Mouse (Mus musculus): ENCODE measurements at regions not wholly inside any gene's neighbourhood (a gene's known extent, or its start where the extent isn't known, plus 50 kb on each side); places are given as distances from the start of the nearest gene placed in this dataset.

GRCm38 (mm10) chr8:11970515-11970914 lies 130.2 kb downstream of the Tex29 start:
- no peak for ATAC-seq (replicated peaks; ENCODE audit: insufficient number of reproducible peaks, low FRiP score, low TSS enrichment, poor library complexity, severe bottlenecking)

DNA sequence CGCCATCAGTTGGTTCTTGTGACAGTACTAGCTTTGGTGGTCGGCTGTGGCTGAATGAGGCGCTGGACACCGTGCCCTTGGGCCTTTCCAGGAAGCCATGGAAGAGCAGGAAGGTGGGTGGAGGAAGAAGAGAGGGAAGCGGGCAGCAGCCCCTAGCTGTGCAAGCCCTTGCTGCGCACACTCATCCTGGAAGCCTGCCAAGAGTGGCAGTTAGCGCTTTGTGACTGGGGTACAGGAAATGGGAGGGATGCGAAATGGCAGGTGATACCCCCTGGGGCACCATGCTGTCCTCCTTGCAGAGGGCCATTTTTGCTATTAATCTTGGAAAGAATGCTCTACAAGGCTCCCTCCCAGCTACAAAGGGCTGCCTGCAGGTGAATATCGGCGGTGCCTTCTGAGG lies 133.2 kb downstream of the Tex29 start:
- ATAC-seq (replicated peaks; ENCODE audit: insufficient number of reproducible peaks, low FRiP score, low TSS enrichment, poor library complexity, severe bottlenecking), result no peak

GRCm38 (mm10) chr8:11977121-11977520 lies 136.8 kb downstream of the Tex29 start:
- ATAC-seq (replicated peaks; ENCODE audit: insufficient number of reproducible peaks, low FRiP score, low TSS enrichment, poor library complexity, severe bottlenecking), result no peak

DNA sequence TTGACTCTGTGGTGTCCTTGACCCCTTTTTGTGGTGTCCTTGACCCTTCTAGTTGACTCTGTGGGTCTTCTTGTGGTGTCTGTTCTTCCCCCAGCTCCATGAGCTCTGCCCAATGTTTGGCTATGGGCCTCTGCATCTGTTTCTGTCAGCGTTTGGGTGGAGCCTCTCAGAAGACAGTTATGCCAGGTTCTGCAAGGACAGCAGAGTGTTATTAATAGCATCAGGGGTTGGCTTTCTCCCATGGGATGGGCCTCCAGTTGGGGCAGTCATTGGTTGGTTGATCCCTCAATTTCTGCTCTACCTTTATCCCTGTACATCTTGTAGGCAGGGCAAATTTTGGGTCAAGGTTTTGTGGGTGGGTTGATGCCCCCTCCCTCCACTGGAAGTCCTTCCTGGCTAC lies 138.8 kb downstream of the Tex29 start:
- ATAC-seq (replicated peaks; ENCODE audit: insufficient number of reproducible peaks, low FRiP score, low TSS enrichment, poor library complexity, severe bottlenecking), result no peak

- no peak for ATAC-seq (replicated peaks; ENCODE audit: insufficient number of reproducible peaks, low FRiP score, low TSS enrichment, poor library complexity, severe bottlenecking)
These were observed 141.2 kb downstream of the Tex29 start for GRCm38 (mm10) chr8:11981458-11981857.

DNA sequence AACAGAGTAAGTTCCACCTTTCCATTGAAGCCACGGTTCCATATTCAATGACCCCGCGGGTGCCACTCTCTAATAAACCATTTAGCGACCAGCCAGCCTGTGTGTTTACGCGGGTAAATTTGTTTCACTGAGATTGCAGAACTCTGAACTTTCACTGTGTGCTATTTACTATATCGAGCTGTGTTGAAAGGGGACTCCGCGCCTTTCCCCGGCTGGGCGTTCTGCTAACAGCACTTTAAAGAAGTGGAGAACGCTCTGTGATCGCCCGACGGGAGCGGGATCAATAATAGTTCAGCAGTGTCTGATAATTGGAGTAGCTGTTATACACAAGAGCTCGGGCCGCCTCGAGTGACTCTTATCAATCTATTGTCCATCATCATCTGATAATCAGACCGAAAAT lies 149.8 kb downstream of the Tex29 start:
- ATAC-seq (replicated peaks; ENCODE audit: insufficient number of reproducible peaks, low FRiP score, low TSS enrichment, poor library complexity, severe bottlenecking), result no peak

DNA sequence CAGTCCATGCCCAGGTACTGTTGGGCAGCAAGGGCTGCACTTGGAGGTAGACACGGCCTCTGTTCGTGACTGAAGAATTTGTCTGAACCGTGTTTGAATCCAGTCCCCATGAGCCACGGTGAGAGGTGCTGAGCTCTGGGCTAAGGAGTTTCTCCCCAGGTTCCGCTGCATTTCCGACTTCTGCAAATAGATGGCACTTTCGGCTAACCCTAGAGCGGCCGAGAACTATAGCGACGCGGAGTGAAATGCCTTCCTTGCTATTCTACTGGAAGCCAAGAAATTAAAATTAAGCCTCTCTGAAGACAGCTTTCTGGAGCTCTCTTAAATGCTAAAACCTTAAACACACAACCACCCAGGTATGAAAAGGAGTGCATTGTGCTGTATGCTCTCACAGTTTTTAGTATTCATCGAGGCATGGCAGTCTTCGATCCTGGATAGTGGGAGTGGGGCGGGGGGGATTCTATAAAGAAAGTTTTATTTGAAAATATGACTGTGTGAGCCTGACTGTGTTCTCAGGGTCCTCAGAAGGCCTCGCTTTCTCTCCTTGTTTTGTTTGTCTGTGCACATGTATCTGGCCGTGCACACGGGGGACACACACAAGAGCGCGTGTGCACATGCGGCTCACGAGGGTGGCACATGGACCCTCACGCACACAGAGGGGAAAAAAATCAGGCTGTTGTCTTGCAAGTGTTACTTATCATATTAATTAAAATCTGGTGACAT lies 159.6 kb downstream of the Tex29 start:
- ATAC-seq (replicated peaks; ENCODE audit: insufficient number of reproducible peaks, low FRiP score, low TSS enrichment, poor library complexity, severe bottlenecking), result no peak

DNA sequence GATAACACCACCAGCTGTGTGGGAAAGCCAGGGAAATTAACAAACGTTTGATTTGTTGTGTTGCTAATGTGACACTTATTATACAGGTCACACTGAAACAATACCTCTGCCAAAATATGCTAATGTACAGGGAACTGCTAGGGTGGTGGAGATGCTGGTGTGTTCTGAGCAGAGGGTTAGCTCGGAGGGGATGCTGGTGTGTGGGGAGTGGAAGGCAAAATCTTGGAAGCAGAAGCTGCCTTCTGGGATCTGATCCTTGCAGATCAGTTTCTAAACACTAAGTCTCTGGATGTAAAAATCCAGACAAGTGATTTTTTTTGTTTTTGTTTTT lies 160.2 kb downstream of the Tex29 start:
- no peak for ATAC-seq (replicated peaks; ENCODE audit: insufficient number of reproducible peaks, low FRiP score, low TSS enrichment, poor library complexity, severe bottlenecking)

DNA sequence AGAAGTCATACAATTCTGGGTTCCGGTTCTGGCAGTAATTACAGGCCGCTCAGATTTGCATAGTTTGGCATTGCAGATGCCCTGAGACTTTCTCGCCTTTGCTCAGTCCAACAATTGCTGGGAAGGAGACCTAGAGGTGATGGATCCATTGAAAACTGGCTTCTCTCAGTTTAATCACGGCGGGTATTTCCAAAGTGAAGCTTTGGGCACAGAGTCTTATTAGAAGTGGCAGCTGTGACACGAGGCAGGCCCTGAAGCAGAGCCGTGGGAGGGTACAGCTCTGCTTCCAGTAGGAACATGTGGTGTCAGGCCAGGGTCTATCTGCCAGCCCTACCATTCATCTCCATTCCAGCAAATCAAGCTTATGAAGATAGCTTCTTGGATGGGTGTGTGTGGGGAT lies 164.0 kb downstream of the Tex29 start:
- no peak for ATAC-seq (replicated peaks; ENCODE audit: insufficient number of reproducible peaks, low FRiP score, low TSS enrichment, poor library complexity, severe bottlenecking)

GRCm38 (mm10) chr8:12012769-12013168 lies 172.5 kb downstream of the Tex29 start:
- no peak for ATAC-seq (replicated peaks; ENCODE audit: insufficient number of reproducible peaks, low FRiP score, low TSS enrichment, poor library complexity, severe bottlenecking)

GRCm38 (mm10) chr8:12017750-12018149 lies 177.5 kb downstream of the Tex29 start:
- no peak for ATAC-seq (replicated peaks; ENCODE audit: insufficient number of reproducible peaks, low FRiP score, low TSS enrichment, poor library complexity, severe bottlenecking)

GRCm38 (mm10) chr8:12019272-12019671 lies 179.0 kb downstream of the Tex29 start:
- ATAC-seq (replicated peaks; ENCODE audit: insufficient number of reproducible peaks, low FRiP score, low TSS enrichment, poor library complexity, severe bottlenecking), result no peak

GRCm38 (mm10) chr8:12023669-12024390 lies 183.6 kb downstream of the Tex29 start:
- no peak for ATAC-seq (replicated peaks; ENCODE audit: insufficient number of reproducible peaks, low FRiP score, low TSS enrichment, poor library complexity, severe bottlenecking)

- no peak for ATAC-seq (replicated peaks; ENCODE audit: insufficient number of reproducible peaks, low FRiP score, low TSS enrichment, poor library complexity, severe bottlenecking)
These were observed 190.3 kb downstream of the Tex29 start for GRCm38 (mm10) chr8:12030363-12031116.

DNA sequence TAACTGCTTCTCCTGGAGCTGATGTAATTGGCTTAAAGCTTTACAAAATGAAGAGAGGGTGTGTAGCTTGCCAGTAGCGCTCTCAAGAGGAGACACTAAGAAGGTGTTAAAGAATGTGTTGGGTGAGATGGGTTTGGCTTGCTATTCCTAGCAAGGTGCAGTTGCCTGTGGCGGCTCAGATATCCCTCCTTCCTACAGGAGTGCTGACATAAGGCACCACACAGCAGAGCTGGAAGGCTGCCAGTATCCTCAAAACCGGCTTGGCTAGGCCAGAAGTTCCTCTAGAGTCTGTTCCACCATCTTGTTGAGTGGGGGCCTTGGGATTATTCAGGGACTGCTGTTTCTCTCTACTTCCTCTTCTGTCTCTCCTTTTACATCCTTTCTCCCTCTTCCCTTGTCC lies 191.5 kb downstream of the Tex29 start:
- ATAC-seq (replicated peaks; ENCODE audit: insufficient number of reproducible peaks, low FRiP score, low TSS enrichment, poor library complexity, severe bottlenecking), result no peak

GRCm38 (mm10) chr8:12032386-12032785 lies 192.1 kb downstream of the Tex29 start:
- no peak for ATAC-seq (replicated peaks; ENCODE audit: insufficient number of reproducible peaks, low FRiP score, low TSS enrichment, poor library complexity, severe bottlenecking)

DNA sequence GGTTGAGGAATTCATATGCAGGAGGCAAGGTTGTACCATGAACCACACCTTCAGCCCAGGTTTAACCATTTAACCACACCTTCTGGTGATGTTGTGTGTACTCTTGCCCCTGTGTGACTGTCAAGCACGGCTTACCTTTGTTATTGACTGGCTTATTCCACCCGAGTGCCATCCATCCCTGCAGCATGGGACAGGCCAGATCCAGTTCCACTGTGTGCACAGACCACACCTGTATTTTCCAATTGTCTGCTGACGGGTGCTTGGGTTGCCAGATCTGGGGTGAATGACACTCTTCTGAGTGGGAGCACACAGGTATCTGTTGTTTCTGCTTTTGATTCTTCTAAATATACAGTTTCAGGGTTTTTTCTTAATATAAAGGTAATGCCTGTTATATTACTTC lies 196.1 kb downstream of the Tex29 start:
- no peak for ATAC-seq (replicated peaks; ENCODE audit: insufficient number of reproducible peaks, low FRiP score, low TSS enrichment, poor library complexity, severe bottlenecking)

DNA sequence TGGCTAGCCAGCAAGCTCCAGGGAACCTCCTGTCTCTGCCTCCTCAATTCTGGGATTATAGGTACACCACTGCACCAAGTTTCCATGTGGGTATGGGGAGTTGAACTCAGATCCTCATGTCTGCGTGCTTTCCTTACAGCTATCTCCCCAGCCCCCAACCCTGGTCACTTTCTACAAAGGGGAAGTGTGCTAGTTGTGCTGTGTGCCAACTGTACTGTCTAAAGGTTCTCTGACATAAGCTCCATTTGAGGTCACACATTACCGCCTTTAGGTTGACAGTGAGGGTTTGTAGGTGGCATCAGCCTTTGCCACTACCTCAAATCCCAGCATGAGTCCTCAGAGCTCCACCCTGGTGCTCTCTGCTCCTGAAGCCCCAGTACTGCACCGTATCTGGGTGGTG lies 200.7 kb downstream of the Tex29 start:
- ATAC-seq (replicated peaks; ENCODE audit: insufficient number of reproducible peaks, low FRiP score, low TSS enrichment, poor library complexity, severe bottlenecking), result no peak

DNA sequence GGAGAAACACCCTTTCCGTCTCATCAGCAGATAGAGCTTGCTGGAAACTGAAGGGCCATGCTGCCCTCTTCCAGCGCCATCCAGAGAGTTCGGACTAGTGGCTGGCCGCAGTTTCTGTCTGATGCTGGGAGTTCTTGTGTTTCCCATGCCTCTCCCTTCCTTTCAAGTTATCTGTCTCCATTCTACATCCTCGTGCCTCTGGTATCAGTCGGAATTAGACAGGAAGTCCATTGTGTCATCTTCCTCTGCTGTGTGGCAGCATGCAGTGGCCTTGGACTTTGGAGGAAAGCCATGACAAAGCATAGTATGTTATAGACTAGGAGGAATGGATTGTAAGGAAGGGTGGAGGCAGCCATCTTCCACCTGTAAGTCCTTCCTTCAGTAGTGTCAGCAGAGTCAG lies 201.4 kb downstream of the Tex29 start:
- ATAC-seq (replicated peaks; ENCODE audit: insufficient number of reproducible peaks, low FRiP score, low TSS enrichment, poor library complexity, severe bottlenecking), result no peak

GRCm38 (mm10) chr8:12050841-12051240 lies 210.6 kb downstream of the Tex29 start:
- no peak for ATAC-seq (replicated peaks; ENCODE audit: insufficient number of reproducible peaks, low FRiP score, low TSS enrichment, poor library complexity, severe bottlenecking)
